Mouse (Mus musculus) liver, postnatal 0 days (tissue): ENCODE results near the gene Smad1. TPM values are rescaled to one million over a fixed set of nuclear protein-coding genes. Genes with fewer than 3 reads are reported as not detected.
"Not testable (repeated sequence)": the region's sequence is repeated elsewhere in the genome, so short reads cannot be mapped to it uniquely, and the experiment has no call there.

Experiments
- ATAC-seq: fragments of 200-750 bp; cut with Nextera tagmentation; 2 replicates; pipeline ENCODE4 v1.8.0; 2017; ENCODE audit warnings: mild to moderate bottlenecking, moderate library complexity
- DNase-seq: peaks from one replicate; pipeline ENCODE4 v3.0.0-alpha.2; 2016
- H3K27ac ChIP-seq: fragments of 300-500 bp; sonication (generic); 2 replicates; pipeline ENCODE4 v1.5.1; 2014; ENCODE audit warnings: antibody characterized with exemption, moderate library complexity, mild to moderate bottlenecking, low read depth
- H3K27me3 ChIP-seq: fragments of 300-500 bp; sonication (generic); 2 replicates; pipeline ENCODE4 v1.6.1; 2014; ENCODE audit warnings: low read length, control low read depth, mixed read lengths; ENCODE audit not compliant: insufficient read depth
- H3K36me3 ChIP-seq: fragments of 300-500 bp; sonication (generic); replicated peaks from 2 replicates; pipeline ENCODE4 v1.6.1; 2014; ENCODE audit warnings: mild to moderate bottlenecking, control low read depth, low read length, moderate library complexity, mixed read lengths; ENCODE audit not compliant: insufficient read depth
- H3K4me1 ChIP-seq: fragments of 300-500 bp; sonication (generic); 2 replicates; pipeline ENCODE4 v1.6.1; 2014; ENCODE audit warnings: antibody characterized with exemption, mild to moderate bottlenecking, control low read depth; ENCODE audit not compliant: insufficient read depth
- H3K4me2 ChIP-seq: fragments of 300-500 bp; sonication (generic); 2 replicates; pipeline ENCODE4 v1.6.1; 2014; ENCODE audit warnings: low read depth, mild to moderate bottlenecking, low read length, moderate library complexity, mixed read lengths
- H3K4me3 ChIP-seq: fragments of 300-500 bp; sonication (generic); 2 replicates; pipeline ENCODE4 v1.5.1; 2014; ENCODE audit warnings: low read depth, low read length
- H3K9ac ChIP-seq: fragments of 300-500 bp; sonication (generic); replicated peaks from 2 replicates; pipeline ENCODE4 v1.6.1; 2014; ENCODE audit warnings: mild to moderate bottlenecking, moderate library complexity
- H3K9me3 ChIP-seq: fragments of 300-500 bp; sonication (generic); 2 replicates; pipeline ENCODE4 v1.6.1; 2016; ENCODE audit warnings: mild to moderate bottlenecking, control low read depth, low read length, mixed read lengths
- CTCF ChIP-seq: sonication (generic); IDR thresholded peaks from 2 replicates; pipeline ENCODE4 v1.5.1; 2016; ENCODE audit warnings: antibody characterized with exemption, low read depth
- EP300 ChIP-seq: IDR thresholded peaks from 2 replicates; pipeline ENCODE4 v1.6.1; 2016; ENCODE audit warnings: antibody characterized with exemption, low read depth, mild to moderate bottlenecking
- WGBS: fragments of 180-500 bp; shearing (Covaris S2); extraction: QIAGEN DNeasy Blood & Tissue Kit; methylation state at CpG from one replicate; pipeline ENCODE4 v1.1.7; 2014; ENCODE audit not compliant: insufficient replicate concordance; 5-methylcytosine and 5-hydroxymethylcytosine counted together
- polyA plus RNA-seq: library from polyadenylated mRNA; unstranded; fragments of >200 nt; fragmentation: Nextera tagmentation; extraction: Ambion mirVana; gene quantifications from 2 replicates; pipeline ENCODE4 v1.2.1, GENCODE M21; 2015

Gene Smad1
- 8.0 and 9.6 TPM in 2 replicates for polyA plus RNA-seq

- TF ChIP-seq CTCF, result no peak
- no peak for TF ChIP-seq EP300
- Histone ChIP-seq H3K27me3 (0 out of 2 replicates have a peak, but pooled peaks cover 8% of the 10 kb centered on the region), H3K4me3 (peak within 1 kb of the TSS; percentile 84), H3K36me3 (no peaks in the 10 kb centered on the region), H3K27ac (peak within 1 kb of the TSS; percentile 96), H3K4me2 (peak within 1 kb of the TSS; percentile 75), H3K9me3 (no peaks in the 10 kb centered on the region), H3K4me1 (peaks cover 5% of the 10 kb centered on the region; the same call in 1 of the 2 replicates), H3K9ac (peak within 1 kb of the TSS; percentile 86)
- under 1% methylated on average over 49 of the region's 80 CpGs for WGBS
- peak; percentile 96 for ATAC-seq
- DNase-seq, result peak; percentile 91
Observed at GRCm38 (mm10) chr8:79398994-79399650, at the start of gene Smad1. Smad1 (minus strand) TSS chr8:79399518.

GRCm38 (mm10) chr8:79447260-79447853, 48.0 kb upstream of the Smad1 start:
- Histone ChIP-seq H3K9ac (no peak overlapping the region), H3K4me3 (no peak overlapping the region), H3K4me2 (no peak overlapping the region), H3K4me1 (no peaks in the 10 kb centered on the region), H3K9me3 (no peaks in the 10 kb centered on the region), H3K27me3 (no peaks in the 10 kb centered on the region), H3K27ac (no peak overlapping the region), H3K36me3 (no peaks in the 10 kb centered on the region)
- DNase-seq (no peak), ATAC-seq (no peak)
- WGBS, result 37% methylated on average over 10 of the region's 10 CpGs
- no peak for TF ChIP-seq EP300
- TF ChIP-seq CTCF, result no peak

- H3K4me2 ChIP-seq, result no peak overlapping the region
- ATAC-seq (no peak), DNase-seq (no peak)
- TF ChIP-seq EP300, result no peak
- TF ChIP-seq CTCF, result no peak
- H3K9me3 ChIP-seq, result no peaks in the 10 kb centered on the region
- no peak overlapping the region for H3K4me3 ChIP-seq
- H3K27me3 ChIP-seq, result no peaks in the 10 kb centered on the region
- no peak overlapping the region for H3K9ac ChIP-seq
- no peak overlapping the region for H3K27ac ChIP-seq
- no peaks in the 10 kb centered on the region for H3K4me1 ChIP-seq
- WGBS, result 51% methylated on average over 14 of the region's 14 CpGs
- H3K36me3 ChIP-seq, result no peaks in the 10 kb centered on the region
Observed at GRCm38 (mm10) chr8:79443460-79444098, 44.3 kb upstream of the Smad1 start.

- TF ChIP-seq CTCF, result no peak
Observed at GRCm38 (mm10) chr8:79433953-79434500, 34.7 kb upstream of the Smad1 start.

GRCm38 (mm10) chr8:79414907-79415306, 15.6 kb upstream of the Smad1 start:
- no peaks in the 10 kb centered on the region for H3K27me3 ChIP-seq
- 0 out of 2 replicates have a peak overlapping the region, but pooled peaks have one; percentile 45 for H3K27ac ChIP-seq
- TF ChIP-seq EP300 (0 out of 2 replicates have a peak, but pooled peaks have one; percentile 13), CTCF (no peak)
- H3K4me2 ChIP-seq, result no peak overlapping the region
- no peak overlapping the region for H3K4me3 ChIP-seq
- no peaks in the 10 kb centered on the region; the same call in 1 of the 2 replicates for H3K9me3 ChIP-seq
- no peak overlapping the region for H3K9ac ChIP-seq
- peak; percentile 70 for ATAC-seq
- 48% methylated on average over 5 of the region's 5 CpGs for WGBS
- peak; percentile 54 for DNase-seq
- no peaks in the 10 kb centered on the region for H3K36me3 ChIP-seq
- H3K4me1 ChIP-seq, result no peaks in the 10 kb centered on the region

More at GRCm38 (mm10) chr8:79433953-79434500, 34.7 kb upstream of the Smad1 start:
- Histone ChIP-seq H3K9ac (no peak overlapping the region), H3K27ac (no peak overlapping the region), H3K27me3 (no peaks in the 10 kb centered on the region), H3K36me3 (no peaks in the 10 kb centered on the region), H3K9me3 (no peaks in the 10 kb centered on the region), H3K4me3 (no peak overlapping the region), H3K4me2 (no peak overlapping the region), H3K4me1 (0 out of 2 replicates have a peak, but pooled peaks cover 4% of the 10 kb centered on the region)
- 64% methylated on average over 4 of the region's 4 CpGs for WGBS
- no peak for ATAC-seq
- DNase-seq, result no peak

- Histone ChIP-seq H3K4me1 (no peaks in the 10 kb centered on the region), H3K4me2 (no peak overlapping the region), H3K27ac (no peak overlapping the region), H3K36me3 (no peaks in the 10 kb centered on the region), H3K27me3 (no peaks in the 10 kb centered on the region), H3K9me3 (no peaks in the 10 kb centered on the region; the same call in 1 of the 2 replicates), H3K9ac (no peak overlapping the region), H3K4me3 (no peak overlapping the region)
- DNase-seq, result no peak
- WGBS, result 48% methylated on average over 1 of the region's 1 CpGs
- ATAC-seq, result no peak
- TF ChIP-seq EP300, result no peak
- TF ChIP-seq CTCF, result no peak
Observed at GRCm38 (mm10) chr8:79410501-79410900, 11.2 kb upstream of the Smad1 start.

GRCm38 (mm10) chr8:79407356-79407755, 8.0 kb upstream of the Smad1 start:
- not testable (repeated sequence) for ATAC-seq, DNase-seq, H3K4me1 ChIP-seq, H3K9ac ChIP-seq, H3K36me3 ChIP-seq, H3K4me2 ChIP-seq, H3K4me3 ChIP-seq, H3K9me3 ChIP-seq, H3K27ac ChIP-seq, H3K27me3 ChIP-seq
- 57% methylated on average over 1 of the region's 1 CpGs for WGBS
